Mouse (Mus musculus) liver, embryonic 14.5 days (tissue): Measurements from ENCODE around the gene Rrad. TPM values are rescaled to one million over a fixed set of nuclear protein-coding genes. Genes with fewer than 3 reads are reported as not detected.

ENCODE experiments used
- ATAC-seq: fragments of 200-750 bp; cut with Nextera tagmentation; 2 replicates; pipeline ENCODE4 v1.8.0; 2017; ENCODE audit warnings: moderate number of reproducible peaks, mild to moderate bottlenecking, moderate library complexity; ENCODE audit not compliant: insufficient read depth
- DNase-seq, 3 experiments: peaks; one replicate each; pipeline ENCODE4 v3.0.0-alpha.2; 2012 to 2013; ENCODE audit warnings: low read depth in 3 of 3, low spot score in 3 of 3
- H3K27ac ChIP-seq: fragments of 300-500 bp; sonication (generic); 2 replicates; pipeline ENCODE4 v1.5.1; 2014; ENCODE audit warnings: moderate library complexity, mild to moderate bottlenecking, control low read depth, inconsistent platforms
- H3K27me3 ChIP-seq: fragments of 300-500 bp; sonication (generic); 2 replicates; pipeline ENCODE4 v1.6.1; 2014; ENCODE audit warnings: mild to moderate bottlenecking, low read length, moderate library complexity; ENCODE audit not compliant: control insufficient read depth, insufficient read depth
- H3K36me3 ChIP-seq: fragments of 300-500 bp; sonication (generic); replicated peaks from 2 replicates; pipeline ENCODE4 v1.6.1; 2014; ENCODE audit warnings: low read depth; ENCODE audit not compliant: control insufficient read depth, insufficient read depth
- H3K4me1 ChIP-seq, 2 experiments: fragments of 200-500 bp in 1 of 2; fragments of 300-500 bp in 1 of 2; sonication (generic) in 1 of 2; replicated peaks; 2 replicates each; pipeline ENCODE4 v1.6.1; 2012 to 2014; ENCODE audit warnings: antibody characterized with exemption in 1 of 2, inconsistent platforms in 1 of 2, low read length in 1 of 2; ENCODE audit not compliant: control insufficient read depth in 2 of 2, insufficient read depth in 2 of 2
- H3K4me2 ChIP-seq: fragments of 300-500 bp; sonication (generic); 2 replicates; pipeline ENCODE4 v1.6.1; 2014; ENCODE audit warnings: low read depth, mild to moderate bottlenecking, control low read depth, moderate library complexity
- H3K4me3 ChIP-seq, 2 experiments: fragments of 200-500 bp in 1 of 2; fragments of 300-500 bp in 1 of 2; sonication (generic) in 1 of 2; 2 replicates each; pipeline ENCODE4 v1.5.1; 2012 to 2014; ENCODE audit warnings: low read depth in 2 of 2, low read length in 2 of 2, mild to moderate bottlenecking in 2 of 2, control low read depth in 1 of 2, inconsistent platforms in 1 of 2, moderate library complexity in 1 of 2; ENCODE audit not compliant: insufficient read depth in 1 of 2
- H3K9ac ChIP-seq: fragments of 300-500 bp; sonication (generic); replicated peaks from 2 replicates; pipeline ENCODE4 v1.6.1; 2014; ENCODE audit warnings: mild to moderate bottlenecking, control low read depth, moderate library complexity
- H3K9me3 ChIP-seq: fragments of 300-500 bp; sonication (generic); 2 replicates; pipeline ENCODE4 v1.6.1; 2016; ENCODE audit warnings: low read length, mixed read lengths; ENCODE audit not compliant: control insufficient read depth
- CTCF ChIP-seq: IDR thresholded peaks from 2 replicates; pipeline ENCODE4 v1.5.1; 2016; ENCODE audit warnings: antibody characterized with exemption, low read depth, control low read depth
- EP300 ChIP-seq: IDR thresholded peaks from 2 replicates; pipeline ENCODE4 v1.6.1; 2016; ENCODE audit warnings: antibody characterized with exemption, low read depth
- WGBS: fragments of 180-500 bp; shearing (Covaris S2); extraction: QIAGEN DNeasy Blood & Tissue Kit; methylation state at CpG from one replicate; pipeline ENCODE4 v1.1.7; 2014; ENCODE audit not compliant: insufficient replicate concordance; 5-methylcytosine and 5-hydroxymethylcytosine counted together
- polyA plus RNA-seq, 2 experiments: library from polyadenylated mRNA; depleted of rRNA in 1 of 2; stranded (reverse) in 1 of 2; unstranded in 1 of 2; fragments of >200 nt; fragmentation: Nextera tagmentation in 1 of 2; extraction: Ambion mirVana in 1 of 2; gene quantifications; 2 replicates each; pipeline versions ENCODE4 v1.2.1 to v1.2.3; 2012 to 2014

Rrad gene
- polyA plus RNA-seq, 2 experiments: 0.10 to 0.25 TPM

DNA sequence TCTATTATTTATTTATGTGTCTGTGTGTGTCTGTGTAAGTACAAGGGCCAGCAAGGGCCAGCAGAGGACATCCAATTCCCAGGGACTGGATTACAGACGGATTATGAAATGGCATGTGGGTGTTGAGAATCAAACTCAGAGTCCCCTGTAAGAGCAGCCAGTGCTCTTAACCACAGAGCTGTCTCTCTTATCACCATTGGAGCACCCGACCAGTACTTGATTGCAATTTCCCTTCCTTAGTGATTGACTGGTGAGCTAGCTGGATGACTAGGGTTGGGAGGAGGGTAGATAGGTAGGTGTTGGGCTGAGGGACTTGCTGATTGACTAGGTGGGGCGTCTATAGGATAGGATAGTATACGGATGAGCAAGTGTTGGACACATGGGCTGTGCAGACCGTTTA, 10.4 kb downstream of the Rrad start:
- no peak overlapping the region for H3K27ac ChIP-seq
- 22% methylated on average over 5 of the region's 5 CpGs for WGBS
- DNase-seq (no peak), ATAC-seq (no peak)
- no peaks in the 10 kb centered on the region for H3K27me3 ChIP-seq
- no peak overlapping the region for H3K9ac ChIP-seq
- H3K4me3 ChIP-seq: no peak overlapping the region
- H3K36me3 ChIP-seq: no peaks in the 10 kb centered on the region
- no peaks in the 10 kb centered on the region for H3K9me3 ChIP-seq
- TF ChIP-seq EP300 (no peak), CTCF (no peak)
- no peaks in the 10 kb centered on the region for H3K4me1 ChIP-seq
- H3K4me2 ChIP-seq: no peak overlapping the region

DNA sequence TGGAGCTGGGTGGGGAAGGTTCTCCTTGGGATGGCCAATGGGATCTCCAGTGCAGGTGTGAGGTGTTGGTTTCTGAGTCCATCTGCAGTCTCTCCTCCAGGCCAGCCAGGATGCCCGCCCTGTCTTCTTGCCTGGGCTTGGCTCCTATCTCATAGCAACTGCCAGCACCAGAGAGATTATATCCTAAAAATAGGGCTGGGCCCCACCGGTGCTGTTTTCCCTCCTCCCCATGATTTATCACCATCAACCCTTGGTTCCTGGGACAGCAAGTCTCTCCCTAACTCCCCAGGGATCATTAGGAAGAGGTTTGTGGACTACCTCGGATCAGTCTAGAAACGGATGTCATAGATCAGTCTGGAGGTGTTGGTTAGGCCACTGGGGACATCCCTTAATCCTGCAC, 18.0 kb downstream of the Rrad start:
- Histone ChIP-seq H3K4me3 (no peak overlapping the region), H3K27ac (no peak overlapping the region), H3K36me3 (no peaks in the 10 kb centered on the region), H3K4me2 (no peak overlapping the region), H3K9me3 (no peaks in the 10 kb centered on the region), H3K9ac (no peak overlapping the region), H3K4me1 (no peaks in the 10 kb centered on the region), H3K27me3 (no peaks in the 10 kb centered on the region)
- TF ChIP-seq EP300: no peak
- no peak for TF ChIP-seq CTCF
- DNase-seq: no peak
- WGBS: 34% methylated on average over 4 of the region's 4 CpGs
- ATAC-seq: no peak

DNA sequence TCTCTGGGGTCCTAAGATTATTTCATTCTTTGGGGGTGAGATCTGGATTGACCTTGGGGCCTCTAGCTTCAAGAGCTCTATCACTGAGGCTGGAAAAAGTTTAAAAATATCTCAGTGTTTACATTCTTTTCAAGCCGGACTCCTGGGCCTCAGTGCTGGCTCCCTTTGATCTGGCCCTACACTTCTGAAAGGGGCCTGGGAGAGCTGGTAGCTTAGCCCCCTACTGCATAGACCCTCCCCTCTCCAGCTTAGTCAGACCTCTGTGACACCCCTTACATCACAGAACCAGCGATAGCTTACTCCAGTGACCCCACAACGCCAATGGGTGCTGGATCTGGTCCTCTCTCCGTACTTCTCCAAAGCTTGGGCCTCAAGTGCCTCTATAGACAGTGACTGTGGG, 19.5 kb downstream of the Rrad start:
- 59% methylated on average over 4 of the region's 4 CpGs for WGBS
- no peaks in the 10 kb centered on the region for H3K36me3 ChIP-seq
- no peaks in the 10 kb centered on the region for H3K27me3 ChIP-seq
- no peak overlapping the region for H3K27ac ChIP-seq
- H3K4me2 ChIP-seq: no peak overlapping the region
- no peaks in the 10 kb centered on the region for H3K9me3 ChIP-seq
- no peak for DNase-seq
- TF ChIP-seq CTCF: no peak
- H3K4me3 ChIP-seq: no peak overlapping the region
- no peak for ATAC-seq
- no peak overlapping the region for H3K9ac ChIP-seq
- H3K4me1 ChIP-seq: no peaks in the 10 kb centered on the region

DNA sequence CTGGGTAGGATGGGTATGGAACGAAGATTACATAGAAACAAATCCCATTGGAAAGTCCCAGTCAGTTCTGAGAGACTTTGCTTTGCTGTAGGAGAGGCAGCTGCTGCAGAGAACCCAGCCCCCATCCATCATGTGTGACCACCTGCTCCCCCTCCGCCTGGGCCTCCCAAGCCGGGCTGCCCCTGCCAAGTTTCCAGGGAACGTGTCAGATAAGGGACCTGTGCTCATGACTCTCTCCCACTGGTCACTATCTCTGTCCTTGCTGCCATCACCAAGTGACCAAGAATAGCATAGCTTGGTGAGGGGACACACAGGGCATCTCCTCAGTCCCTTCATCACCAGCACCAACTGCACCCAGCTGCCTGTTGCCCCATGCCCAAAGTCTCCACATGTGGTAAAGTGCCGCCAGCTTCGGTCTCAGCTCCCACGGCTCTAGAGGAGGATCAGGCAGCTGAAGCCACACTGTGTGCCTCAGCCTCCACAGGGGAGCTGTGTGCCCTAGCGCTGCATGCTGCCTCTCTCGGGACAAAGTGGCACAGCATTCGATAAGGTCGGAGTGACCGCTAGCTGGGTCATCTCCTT, 20.9 kb downstream of the Rrad start:
- 67% methylated on average over 12 of the region's 12 CpGs for WGBS

DNA sequence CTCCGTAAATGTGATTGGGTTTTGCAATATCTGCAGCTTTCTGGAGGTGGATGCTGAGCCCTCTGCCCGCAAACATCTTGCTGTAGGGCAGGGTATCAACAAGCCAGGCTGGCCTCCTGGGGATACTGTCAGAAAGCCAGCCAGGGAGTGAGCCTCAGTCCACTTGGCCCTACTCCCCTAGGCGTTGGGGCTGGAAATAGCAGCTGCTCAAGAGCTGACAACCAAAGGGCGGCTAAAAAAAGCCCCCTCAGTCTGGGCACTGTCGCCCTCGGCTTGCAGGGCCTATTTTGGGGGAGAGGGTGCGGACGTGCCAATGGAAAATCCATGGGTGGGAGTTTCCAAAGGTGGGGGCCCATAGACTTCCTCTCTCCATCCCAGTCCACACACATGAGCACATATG, 21.9 kb downstream of the Rrad start:
- no peak overlapping the region for H3K4me3 ChIP-seq
- H3K4me1 ChIP-seq: no peaks in the 10 kb centered on the region
- no peaks in the 10 kb centered on the region for H3K36me3 ChIP-seq
- TF ChIP-seq EP300: no peak
- no peak for TF ChIP-seq CTCF
- H3K9me3 ChIP-seq: no peaks in the 10 kb centered on the region
- no peak overlapping the region for H3K4me2 ChIP-seq
- no peak for ATAC-seq
- DNase-seq: no peak
- WGBS: 63% methylated on average over 8 of the region's 8 CpGs
- H3K27ac ChIP-seq: no peak overlapping the region
- H3K9ac ChIP-seq: no peak overlapping the region
- H3K27me3 ChIP-seq: no peaks in the 10 kb centered on the region

More for the DNA sequence above, 20.9 kb downstream of the Rrad start:
- TF ChIP-seq EP300 (no peak), CTCF (no peak)
- no peak overlapping the region for H3K9ac ChIP-seq
- ATAC-seq (no peak), DNase-seq (no peak)
- H3K27ac ChIP-seq: no peak overlapping the region
- no peaks in the 10 kb centered on the region for H3K27me3 ChIP-seq
- H3K4me2 ChIP-seq: no peak overlapping the region
- H3K9me3 ChIP-seq: no peaks in the 10 kb centered on the region
- H3K4me3 ChIP-seq: no peak overlapping the region
- no peaks in the 10 kb centered on the region for H3K4me1 ChIP-seq
- H3K36me3 ChIP-seq: no peaks in the 10 kb centered on the region
